Mouse (Mus musculus) kidney, embryonic 16.5 days (tissue): ENCODE data around the gene Gpr173. TPM values are rescaled to one million over a fixed set of nuclear protein-coding genes. Genes with fewer than 3 reads are reported as not detected.
"Not testable (repeated sequence)": the region's sequence is repeated elsewhere in the genome, so short reads cannot be mapped to it uniquely, and the experiment has no call there.

ENCODE experiments used
- ATAC-seq: fragments of 200-750 bp; cut with Nextera tagmentation; 2 replicates; pipeline ENCODE4 v1.8.0; 2017; ENCODE audit warnings: moderate TSS enrichment; ENCODE audit not compliant: low FRiP score, low TSS enrichment
- H3K27ac ChIP-seq: fragments of 300-500 bp; sonication (generic); 2 replicates; pipeline ENCODE4 v1.5.1; 2014; ENCODE audit warnings: low read length
- H3K27me3 ChIP-seq: fragments of 300-500 bp; sonication (generic); 2 replicates; pipeline ENCODE4 v1.6.1; 2014; ENCODE audit warnings: low read length, control low read depth, mixed read lengths; ENCODE audit not compliant: insufficient read depth
- H3K36me3 ChIP-seq: fragments of 300-500 bp; sonication (generic); 2 replicates; pipeline ENCODE4 v1.6.1; 2014; ENCODE audit warnings: low read length, control low read depth, mixed read lengths; ENCODE audit not compliant: insufficient read depth
- H3K4me1 ChIP-seq: fragments of 300-500 bp; sonication (generic); 2 replicates; pipeline ENCODE4 v1.6.1; 2014; ENCODE audit warnings: low read length, control low read depth, mixed read lengths; ENCODE audit not compliant: insufficient read depth
- H3K4me2 ChIP-seq: fragments of 300-500 bp; sonication (generic); replicated peaks from 2 replicates; pipeline ENCODE4 v1.6.1; 2014; ENCODE audit warnings: low read depth, low read length
- H3K4me3 ChIP-seq: fragments of 300-500 bp; sonication (generic); 2 replicates; pipeline ENCODE4 v1.5.1; 2014; ENCODE audit warnings: mild to moderate bottlenecking, low read length
- H3K9ac ChIP-seq: fragments of 300-500 bp; sonication (generic); replicated peaks from 2 replicates; pipeline ENCODE4 v1.6.1; 2014; ENCODE audit warnings: low read length
- H3K9me3 ChIP-seq: fragments of 300-500 bp; sonication (generic); 2 replicates; pipeline ENCODE4 v1.6.1; 2016; ENCODE audit warnings: low read length, control low read depth
- WGBS: fragments of 180-500 bp; shearing (Covaris S2); extraction: QIAGEN DNeasy Blood & Tissue Kit; methylation state at CpG from one replicate; pipeline ENCODE4 v1.1.7; 2014; 5-methylcytosine and 5-hydroxymethylcytosine counted together
- polyA plus RNA-seq: library from polyadenylated mRNA; unstranded; fragments of >200 nt; fragmentation: Nextera tagmentation; extraction: Ambion mirVana; gene quantifications from 2 replicates; pipeline ENCODE4 v1.2.1, GENCODE M21; 2015

The Gpr173 gene
- polyA plus RNA-seq, 1 experiment from 2014 or later: 3.8 TPM

GRCm38 (mm10) chrX:152342358-152342901 is 26.1 kb downstream of the Gpr173 start, which contains the start of gene Tspyl2:
Gene Tspyl2 (minus strand): TSS chrX:152342425.
- ATAC-seq: peak; percentile 99
- Histone ChIP-seq H3K36me3 (peaks cover 20% of the 10 kb centered on the region), H3K27me3 (peaks cover 58% of the 10 kb centered on the region; the same call in 1 of the 2 replicates), H3K27ac (peak within 1 kb of the TSS; percentile 88), H3K9ac (peak within 1 kb of the TSS; percentile 81), H3K9me3 (no peaks in the 10 kb centered on the region), H3K4me2 (peak within 1 kb of the TSS; percentile 57), H3K4me3 (peak within 1 kb of the TSS; percentile 65), H3K4me1 (peaks cover 7% of the 10 kb centered on the region; the same call in 1 of the 2 replicates)
- WGBS: 10% methylated on average over 26 of the region's 27 CpGs

GRCm38 (mm10) chrX:152341496-152341895 is 27.0 kb downstream of the Gpr173 start:
- H3K4me1 ChIP-seq: peaks cover 7% of the 10 kb centered on the region; the same call in 1 of the 2 replicates
- H3K36me3 ChIP-seq: peaks cover 20% of the 10 kb centered on the region
- peaks cover 55% of the 10 kb centered on the region; the same call in 1 of the 2 replicates for H3K27me3 ChIP-seq
- H3K9me3 ChIP-seq: no peaks in the 10 kb centered on the region
- H3K4me2 ChIP-seq: peak overlapping the region; percentile 57
- 32% methylated on average over 11 of the region's 11 CpGs for WGBS
- peak overlapping the region; percentile 65 for H3K4me3 ChIP-seq
- no peak for ATAC-seq
- peak overlapping the region; percentile 66; the same call in 1 of the 2 replicates for H3K27ac ChIP-seq
- peak overlapping the region; percentile 81 for H3K9ac ChIP-seq

- peak; percentile 99 for ATAC-seq
- Histone ChIP-seq H3K4me1 (peaks cover 7% of the 10 kb centered on the region; the same call in 1 of the 2 replicates), H3K36me3 (peaks cover 20% of the 10 kb centered on the region), H3K4me3 (peak overlapping the region; percentile 30), H3K27me3 (peaks cover 38% of the 10 kb centered on the region; the same call in 1 of the 2 replicates), H3K9ac (peak overlapping the region; percentile 68), H3K4me2 (peak overlapping the region; percentile 50), H3K9me3 (no peaks in the 10 kb centered on the region), H3K27ac (peak overlapping the region; percentile 96)
- 24% methylated on average over 32 of the region's 33 CpGs for WGBS
Measured at GRCm38 (mm10) chrX:152336546-152337332, 31.8 kb downstream of the Gpr173 start.

GRCm38 (mm10) chrX:152336123-152336522 is 32.4 kb downstream of the Gpr173 start:
- not testable (repeated sequence) for ATAC-seq, H3K9me3 ChIP-seq, H3K4me1 ChIP-seq
- peak overlapping the region; percentile 50 for H3K4me2 ChIP-seq
- H3K27me3 ChIP-seq: peaks cover 33% of the 10 kb centered on the region; the same call in 1 of the 2 replicates
- peak overlapping the region; percentile 30 for H3K4me3 ChIP-seq
- H3K27ac ChIP-seq: peak overlapping the region; percentile 96; the same call in 1 of the 2 replicates
- H3K9ac ChIP-seq: peak overlapping the region; percentile 22; the same call in 1 of the 2 replicates
- peaks cover 20% of the 10 kb centered on the region for H3K36me3 ChIP-seq
- 52% methylated on average over 4 of the region's 4 CpGs for WGBS

GRCm38 (mm10) chrX:152329400-152329799 is 39.1 kb downstream of the Gpr173 start:
- not testable (repeated sequence) for H3K4me1 ChIP-seq, H3K36me3 ChIP-seq, ATAC-seq, H3K4me3 ChIP-seq, H3K27ac ChIP-seq, H3K9ac ChIP-seq, H3K9me3 ChIP-seq, H3K4me2 ChIP-seq
- H3K27me3 ChIP-seq: peaks cover 23% of the 10 kb centered on the region

- Histone ChIP-seq H3K27ac (peak overlapping the region; percentile 53; the same call in 1 of the 2 replicates), H3K36me3 (no peaks in the 10 kb centered on the region), H3K27me3 (peaks cover 17% of the 10 kb centered on the region), H3K9me3 (no peaks in the 10 kb centered on the region), H3K4me3 (peak overlapping the region; percentile 63), H3K9ac (peak overlapping the region; percentile 73), H3K4me1 (peaks cover 6% of the 10 kb centered on the region; the same call in 1 of the 2 replicates), H3K4me2 (peak overlapping the region; percentile 60)
- 0 out of 2 replicates have a peak, but pooled peaks have one; percentile 10 for ATAC-seq
- 25% methylated on average over 8 of the region's 8 CpGs for WGBS
Measured at GRCm38 (mm10) chrX:152327689-152328052, 40.8 kb downstream of the Gpr173 start.

- Histone ChIP-seq H3K4me3 (peak within 1 kb of the TSS; percentile 63), H3K36me3 (no peaks in the 10 kb centered on the region), H3K27ac (peak within 1 kb of the TSS; percentile 53), H3K4me2 (peak within 1 kb of the TSS; percentile 60), H3K4me1 (peaks cover 6% of the 10 kb centered on the region; the same call in 1 of the 2 replicates), H3K9me3 (no peaks in the 10 kb centered on the region), H3K27me3 (peaks cover 17% of the 10 kb centered on the region), H3K9ac (peak within 1 kb of the TSS; percentile 73)
- 18% methylated on average over 29 of the region's 29 CpGs for WGBS
- ATAC-seq: peak; percentile 99
Measured at GRCm38 (mm10) chrX:152326996-152327688, 41.4 kb downstream of the Gpr173 start, which contains the start of gene Kantr. Gene Kantr (minus strand): TSS chrX:152327495.

GRCm38 (mm10) chrX:152323584-152323983 is 44.9 kb downstream of the Gpr173 start:
- H3K4me3 ChIP-seq: no peak overlapping the region
- no peak for ATAC-seq
- no peaks in the 10 kb centered on the region for H3K9me3 ChIP-seq
- H3K9ac ChIP-seq: no peak overlapping the region
- H3K36me3 ChIP-seq: no peaks in the 10 kb centered on the region
- peaks cover 20% of the 10 kb centered on the region for H3K27me3 ChIP-seq
- H3K4me1 ChIP-seq: peaks cover 6% of the 10 kb centered on the region; the same call in 1 of the 2 replicates
- no peak overlapping the region for H3K27ac ChIP-seq
- H3K4me2 ChIP-seq: no peak overlapping the region
- WGBS: 92% methylated on average over 1 of the region's 1 CpGs

- H3K9ac ChIP-seq: no peak overlapping the region
- H3K4me3 ChIP-seq: no peak overlapping the region
- peaks cover 16% of the 10 kb centered on the region for H3K27me3 ChIP-seq
- H3K9me3 ChIP-seq: no peaks in the 10 kb centered on the region
- no peaks in the 10 kb centered on the region for H3K36me3 ChIP-seq
- 40% methylated on average over 2 of the region's 2 CpGs for WGBS
- peaks cover 6% of the 10 kb centered on the region; the same call in 1 of the 2 replicates for H3K4me1 ChIP-seq
- H3K27ac ChIP-seq: no peak overlapping the region
- ATAC-seq: no peak
- H3K4me2 ChIP-seq: no peak overlapping the region
Measured at GRCm38 (mm10) chrX:152322776-152323175, 45.7 kb downstream of the Gpr173 start.
